Mouse (Mus musculus): ENCODE results near the gene Cyb5d2.

- no peak for TF ChIP-seq CTCF (IDR thresholded peaks at IDR 0.05; ENCODE audit: extremely low read depth, insufficient read depth, low read length)
- no peak for TF ChIP-seq POLR2A (IDR thresholded peaks at IDR 0.05; ENCODE audit: extremely low read depth, insufficient read depth, low read length)
Measured at GRCm38 (mm10) chr11:72782503-72782902, 13.4 kb downstream of the Cyb5d2 start.
